Mouse (Mus musculus) layer of hippocampus, postnatal 14 days (tissue): ENCODE measurements around the gene Rnf223. TPM values are rescaled to one million over a fixed set of nuclear protein-coding genes. Genes with fewer than 3 reads are reported as not detected.
"Not testable (repeated sequence)": the region's sequence is repeated elsewhere in the genome, so short reads cannot be mapped to it uniquely, and the experiment has no call there.

Source experiments
- DNase-seq, 2 experiments: peaks; one replicate each; pipeline ENCODE4 v3.0.0; 2021 to 2022; ENCODE audit warnings: low spot score in 2 of 2, mixed read lengths in 1 of 2
- total RNA-seq, 2 experiments: library from RNA; stranded (reverse); gene quantifications; 2 replicates each; pipeline ENCODE4 v1.2.3; 2021

Rnf223 gene
- total RNA-seq, 2 experiments from 2014 or later, result 0.55 to 0.65 TPM

DNA sequence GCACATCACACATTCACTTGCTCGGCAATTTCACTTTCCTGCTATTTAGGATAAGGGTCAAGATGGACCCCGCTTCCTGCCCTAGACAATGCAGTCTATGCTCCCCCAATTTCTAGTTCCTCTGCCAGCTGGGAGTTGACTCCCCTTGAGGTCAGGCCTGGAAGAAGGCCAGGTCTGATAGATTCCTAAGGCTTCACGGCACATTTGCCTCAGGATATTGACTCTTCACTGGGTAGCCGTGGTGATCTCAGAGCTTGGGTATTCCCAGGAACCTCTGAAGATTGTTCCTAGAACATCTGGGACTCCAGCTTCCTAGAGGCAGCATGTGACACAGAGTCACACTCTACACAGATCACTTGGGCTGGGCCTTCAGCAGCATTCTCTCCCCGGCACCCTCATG, 1.6 kb upstream of the Rnf223 start:
- DNase-seq, result no peak

GRCm38 (mm10) chr4:156130940-156131339, 627 bp downstream of the Rnf223 start:
- no peak for DNase-seq

DNA sequence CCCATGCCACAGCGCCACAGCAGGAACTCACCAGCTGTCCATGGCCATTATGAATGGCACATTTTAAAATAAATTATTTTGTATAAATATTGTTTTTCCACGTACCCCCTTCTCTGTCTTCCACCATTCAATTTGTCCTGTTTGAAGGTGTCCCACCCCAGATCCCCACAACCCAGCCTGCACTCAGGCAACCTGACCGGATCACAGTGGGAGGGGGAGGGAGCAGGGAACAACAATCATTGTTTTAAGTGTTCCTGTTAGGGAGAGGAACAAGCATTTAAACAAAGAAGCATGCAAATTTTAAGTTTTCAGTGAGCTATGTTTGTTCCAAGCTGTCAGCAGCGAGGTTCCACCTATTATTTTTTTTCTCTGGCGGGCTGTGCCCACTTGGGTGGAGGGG, 3.0 kb downstream of the Rnf223 start:
- DNase-seq, result no peak

DNA sequence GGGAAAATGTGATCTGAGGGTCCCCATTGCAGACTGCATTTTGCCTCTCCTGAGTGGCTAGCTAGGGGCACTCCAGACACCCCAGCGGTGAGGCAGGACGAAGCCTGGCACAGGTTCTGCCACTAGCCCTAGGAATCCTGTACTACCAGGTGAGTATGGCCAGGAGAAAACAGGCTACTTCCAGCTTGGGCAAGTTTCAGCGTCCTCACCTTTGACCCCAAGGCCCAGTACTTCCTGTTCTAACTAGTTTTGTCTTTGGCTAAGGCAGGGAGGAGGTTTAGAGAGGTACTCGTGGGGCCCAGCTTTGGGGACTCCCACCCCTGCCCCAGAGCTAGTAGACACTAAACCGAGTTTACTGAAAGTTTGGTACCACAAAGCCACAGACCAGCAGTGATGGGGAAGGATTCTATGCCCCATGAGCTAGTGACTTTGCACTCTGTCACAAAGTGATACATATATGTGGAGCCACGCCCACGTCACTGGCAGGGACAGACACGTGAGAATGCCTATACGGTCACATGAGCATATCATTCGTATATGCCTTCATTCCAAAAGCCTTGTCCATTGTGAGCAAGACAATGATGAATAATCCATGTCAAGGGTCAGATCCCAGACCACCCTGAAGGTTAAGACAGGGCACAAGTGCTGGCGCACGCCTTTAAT, 3.8 kb downstream of the Rnf223 start:
- no peak for DNase-seq

DNA sequence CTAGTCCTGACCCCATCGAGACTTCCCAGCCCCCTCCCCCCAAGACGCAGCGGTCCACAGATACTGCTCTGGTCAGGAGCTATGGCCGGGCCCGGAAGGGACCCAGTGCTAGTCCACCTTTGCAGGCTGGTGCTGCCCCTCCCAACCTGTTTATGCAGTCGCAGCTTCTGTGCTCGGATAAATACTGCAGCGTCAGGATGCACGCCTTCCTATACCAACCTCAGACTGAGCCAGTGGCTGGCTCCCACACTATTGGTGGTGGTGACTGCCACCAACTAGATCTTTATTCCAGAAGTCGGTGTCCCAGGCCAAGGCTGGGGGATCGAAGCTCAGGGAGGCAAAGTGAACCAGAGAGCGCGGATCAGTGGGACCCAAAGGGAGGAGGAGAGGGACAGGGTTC, 4.8 kb downstream of the Rnf223 start:
- no peak for DNase-seq

GRCm38 (mm10) chr4:156135801-156136200, 5.5 kb downstream of the Rnf223 start:
- DNase-seq, result no peak

DNA sequence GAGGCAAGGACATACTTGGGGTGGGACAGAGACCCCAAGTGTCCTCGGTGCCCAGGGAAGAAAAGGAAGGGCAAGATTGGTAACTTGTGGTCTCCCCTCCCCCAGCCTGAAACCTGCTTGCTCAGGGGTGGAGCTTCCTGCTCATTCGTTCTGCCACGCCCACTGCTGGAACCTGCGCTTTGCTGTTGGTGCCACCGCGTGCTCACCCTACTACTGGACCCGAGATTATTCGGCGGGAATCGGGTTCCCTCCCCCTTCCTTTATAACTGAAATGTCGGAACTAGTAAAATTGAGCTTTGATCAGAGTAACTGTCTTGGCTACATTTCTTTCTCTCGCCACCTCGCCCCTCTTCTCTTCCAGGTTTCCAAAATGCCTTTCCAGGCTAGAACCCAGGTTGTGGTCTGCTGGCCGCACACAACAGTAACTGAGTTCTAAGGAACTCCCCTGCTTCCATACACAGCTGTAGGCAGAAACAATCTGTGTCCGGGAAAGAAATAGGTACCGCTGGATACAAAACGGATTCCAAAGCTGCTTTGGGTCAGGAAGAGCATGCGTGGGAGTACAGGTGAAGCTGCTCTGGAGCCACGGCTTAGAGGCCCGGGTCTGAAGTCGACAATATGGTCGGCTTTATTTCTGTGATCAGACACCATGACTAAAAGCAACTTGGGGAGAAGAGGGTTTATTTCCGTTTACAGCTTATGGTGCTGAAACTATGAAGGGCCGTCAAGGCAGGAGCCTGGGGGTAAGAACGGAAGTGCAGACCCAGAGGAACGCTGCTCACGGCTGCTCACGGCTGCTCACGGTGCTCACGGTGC, 6.2 kb downstream of the Rnf223 start:
- no peak for DNase-seq

DNA sequence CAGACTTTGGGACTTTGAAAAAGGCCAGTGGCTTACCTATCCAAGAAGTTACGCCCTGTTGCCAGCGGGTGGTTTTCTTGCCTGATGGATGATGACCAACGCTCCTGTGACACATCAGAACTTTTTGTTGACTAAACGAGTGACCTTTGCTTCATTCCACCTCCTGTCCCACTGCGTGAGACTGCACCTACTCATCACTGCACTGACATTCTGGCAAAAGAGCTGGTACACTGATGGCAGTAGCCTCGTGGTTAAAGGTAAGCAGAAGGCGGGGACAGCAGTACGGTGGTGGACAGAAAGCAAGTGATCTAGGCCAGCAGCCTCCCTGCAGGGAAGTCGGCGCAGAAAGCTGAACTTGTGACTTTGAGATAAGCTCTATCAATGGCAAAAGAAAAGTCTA, 20.6 kb downstream of the Rnf223 start:
- DNase-seq, result not testable (repeated sequence)

DNA sequence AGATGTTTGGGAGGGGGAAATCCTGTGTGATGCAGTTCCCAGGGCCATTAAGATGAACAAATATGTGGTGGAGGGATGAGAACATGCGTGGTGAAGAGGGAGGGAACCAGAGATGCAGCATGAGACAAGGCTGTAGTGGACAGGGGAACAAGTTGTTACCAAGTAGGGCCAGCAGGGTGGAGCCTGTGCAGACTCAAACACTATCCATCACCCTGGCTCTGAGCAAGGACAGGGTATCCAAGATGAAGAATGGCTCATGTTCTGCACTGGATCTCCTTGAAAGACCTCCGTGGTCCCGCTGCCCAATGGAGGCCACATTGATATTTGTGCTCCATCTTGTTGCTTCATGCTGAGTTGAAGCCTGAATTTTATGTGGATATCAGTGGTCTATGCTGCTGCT, 24.5 kb downstream of the Rnf223 start:
- DNase-seq, result no peak

DNA sequence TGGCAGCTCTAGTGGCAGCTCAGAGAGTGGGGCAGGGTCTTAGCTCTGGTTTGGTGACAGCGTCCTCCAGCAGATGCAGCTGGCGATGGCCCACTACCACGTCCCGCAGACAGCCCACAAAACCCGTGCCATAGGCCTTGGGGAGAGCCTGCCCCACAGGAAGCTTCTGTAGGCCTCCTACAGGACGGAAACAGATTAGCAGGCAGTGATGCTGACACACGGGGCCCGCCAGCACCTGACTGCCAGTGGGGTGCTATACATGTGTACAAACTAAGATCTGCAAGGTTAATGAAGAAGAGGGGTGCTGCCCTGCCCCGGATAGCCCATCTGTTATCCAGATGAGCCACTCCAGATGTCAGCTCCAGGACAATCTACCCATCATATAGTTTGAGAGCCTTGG, 36.2 kb downstream of the Rnf223 start:
- DNase-seq, result no peak

GRCm38 (mm10) chr4:156168611-156169010, 38.3 kb downstream of the Rnf223 start:
- DNase-seq, result peak in 1 of 2 experiments; percentile 0

DNA sequence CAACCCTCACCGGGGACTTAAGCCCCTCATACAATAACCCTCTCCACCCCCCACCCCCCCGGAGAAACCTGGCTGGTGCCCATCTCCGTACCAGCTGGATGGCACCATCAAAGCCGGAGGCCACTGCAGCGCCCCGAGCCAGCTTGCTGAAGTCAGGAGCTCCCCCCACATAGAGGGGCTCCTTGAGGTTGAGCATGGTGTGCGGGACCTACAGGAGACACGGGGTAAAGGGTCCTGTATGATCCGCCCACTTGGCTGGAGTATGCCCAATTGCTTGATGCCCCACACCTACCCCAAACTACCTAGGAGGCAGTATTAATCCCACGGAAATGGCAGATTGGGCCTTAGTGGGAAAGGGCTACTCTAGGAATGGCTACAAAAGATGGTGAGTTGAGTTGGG, 38.8 kb downstream of the Rnf223 start:
- no peak for DNase-seq

DNA sequence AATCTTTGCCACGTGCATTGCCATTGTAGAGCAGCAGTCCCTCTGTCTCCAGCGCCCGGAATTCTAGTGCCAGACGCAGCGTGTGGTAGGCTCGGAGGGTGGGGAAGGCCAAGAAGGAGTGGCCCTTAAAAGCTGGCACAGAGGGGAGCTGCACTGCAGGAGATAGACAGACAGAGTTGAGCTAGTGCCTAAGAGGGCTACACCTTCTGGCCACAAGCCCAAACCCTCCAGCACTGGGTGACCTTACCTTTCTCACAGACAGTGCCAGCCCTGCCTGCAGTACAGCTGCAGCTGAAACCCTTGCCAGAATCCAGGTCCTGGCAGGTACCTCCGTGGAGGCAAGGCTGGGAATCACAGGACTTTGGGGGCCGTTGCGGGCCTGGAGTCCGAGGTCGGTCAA, 41.5 kb downstream of the Rnf223 start:
- DNase-seq, result no peak

DNA sequence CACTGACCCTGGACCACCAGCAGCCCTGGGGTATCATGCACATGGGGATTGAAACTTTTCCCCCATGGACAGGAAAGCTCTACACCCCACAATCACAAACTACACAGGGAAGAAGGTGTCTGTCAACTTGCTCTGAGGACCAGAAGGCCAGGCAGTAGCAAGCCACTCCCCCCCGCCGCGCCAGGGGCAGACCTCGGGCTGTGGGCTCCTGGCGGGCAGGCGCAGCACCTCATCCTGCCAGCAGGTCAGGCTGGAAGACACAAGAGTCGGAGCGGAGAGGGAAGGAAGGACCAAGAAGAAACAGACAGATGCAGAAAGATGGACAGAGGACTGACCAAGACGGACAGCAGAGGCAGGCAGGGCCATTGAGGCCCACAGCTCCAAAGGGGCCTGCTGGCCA, 47.3 kb downstream of the Rnf223 start:
- no peak for DNase-seq

Other genes with a start within 250 kb of the Rnf223 start
- gene Pusl1, start 238.7 kb upstream of the Rnf223 start, total RNA-seq, result 10 to 100 TPM; 61.3 to 65.4 TPM
- 100 to 1,000 TPM; 143 to 160 TPM for gene Acap3, start 238.7 kb upstream of the Rnf223 start, total RNA-seq
- gene Ube2j2, start 186.7 kb upstream of the Rnf223 start, total RNA-seq, result 10 to 100 TPM; 75.2 to 78.9 TPM
- gene C1qtnf12, start 168.2 kb upstream of the Rnf223 start, total RNA-seq, result 10 to 100 TPM; 15.9 to 21.1 TPM
- gene B3galt6, start 137.9 kb upstream of the Rnf223 start, total RNA-seq, result 1 to 10 TPM; 9.0 to 9.7 TPM
- 100 to 1,000 TPM; 154 to 157 TPM for gene Sdf4, start 137.6 kb upstream of the Rnf223 start, total RNA-seq
- gene Tnfrsf4, start 116.7 kb upstream of the Rnf223 start, total RNA-seq, result 1 to 10 TPM; 1.0 to 1.1 TPM
- gene Tnfrsf18, start 104.3 kb upstream of the Rnf223 start, total RNA-seq, result not detected
- under 1 TPM in 1 of 2 experiments, not detected in 1; 0.14 TPM for gene Ttll10, start 71.1 kb upstream of the Rnf223 start, total RNA-seq
- gene 9430015G10Rik, start 20.5 kb upstream of the Rnf223 start, total RNA-seq, result 10 to 100 TPM; 23.8 to 26.6 TPM
- gene Agrn, start 67.0 kb downstream of the Rnf223 start, total RNA-seq, result 100 to 1,000 TPM; 209 to 213 TPM
- under 1 TPM; 0.55 to 0.76 TPM for gene Isg15, start 70.3 kb downstream of the Rnf223 start, total RNA-seq
- gene AW011738, start 72.8 kb downstream of the Rnf223 start, total RNA-seq, result 1 to 10 TPM; 6.5 to 6.7 TPM
- gene Perm1, start 85.4 kb downstream of the Rnf223 start, total RNA-seq, result under 1 TPM; 0.25 to 0.33 TPM
- 10 to 100 TPM; 37.7 to 38.4 TPM for gene Plekhn1, start 104.3 kb downstream of the Rnf223 start, total RNA-seq
- gene Noc2l, start 105.5 kb downstream of the Rnf223 start, total RNA-seq, result 10 to 100 TPM; 60.7 to 61.1 TPM
- 1 to 10 TPM; 2.7 to 5.3 TPM for gene Samd11, start 125.1 kb downstream of the Rnf223 start, total RNA-seq
- not detected for gene Vmn2r-ps159, start 200.6 kb downstream of the Rnf223 start, total RNA-seq